Mouse (Mus musculus) MEL (cell line): ENCODE measurements at regions not wholly inside any gene's neighbourhood (a gene's known extent, or its start where the extent isn't known, plus 50 kb on each side); places are given as distances from the start of the nearest gene placed in this dataset.

Experiments used
- DNase-seq: peaks from one replicate; pipeline ENCODE4 v3.0.0; 2011; ENCODE audit warnings: low read depth, low spot score
- H3K27ac ChIP-seq: 2 replicates; pipeline ENCODE4 v1.5.1; 2012; ENCODE audit warnings: low read depth, mild to moderate bottlenecking, control low read depth, low read length, moderate library complexity; ENCODE audit not compliant: control insufficient read depth
- H3K27me3 ChIP-seq, 2 experiments: fragments of 150-350 bp in 1 of 2; sonication (generic) in 1 of 2; 2 replicates each; pipeline ENCODE4 v1.6.1; 2012; ENCODE audit warnings: low read length in 2 of 2, mild to moderate bottlenecking in 2 of 2, improper control_type of control experiment in 1 of 2, moderate library complexity in 1 of 2; ENCODE audit not compliant: insufficient read depth in 2 of 2, control insufficient read depth in 1 of 2
- H3K36me3 ChIP-seq, 2 experiments: 2 replicates each; pipeline ENCODE4 v1.6.1; 2012 to 2014; ENCODE audit warnings: low read length in 2 of 2, improper control_type of control experiment in 1 of 2, inconsistent platforms in 1 of 2, mild to moderate bottlenecking in 1 of 2; ENCODE audit not compliant: insufficient read depth in 2 of 2, control insufficient read depth in 1 of 2
- H3K4me1 ChIP-seq, 2 experiments: fragments of 150-350 bp in 1 of 2; sonication (generic) in 1 of 2; 2 replicates each; pipeline ENCODE4 v1.6.1; 2012; ENCODE audit warnings: low read length in 2 of 2, improper control_type of control experiment in 1 of 2, mild to moderate bottlenecking in 1 of 2; ENCODE audit not compliant: insufficient read depth in 2 of 2, control insufficient read depth in 1 of 2
- H3K4me3 ChIP-seq, 2 experiments: fragments of 150-350 bp in 1 of 2; sonication (generic) in 1 of 2; 2 replicates each; pipeline ENCODE4 v1.5.1; 2012; ENCODE audit warnings: low read depth in 2 of 2, low read length in 2 of 2, mild to moderate bottlenecking in 2 of 2, moderate library complexity in 2 of 2, control low read depth in 1 of 2, improper control_type of control experiment in 1 of 2; ENCODE audit not compliant: control insufficient read depth in 1 of 2, insufficient read depth in 1 of 2
- H3K79me2 ChIP-seq: 2 replicates; pipeline ENCODE4 v1.6.1; 2012; ENCODE audit warnings: mild to moderate bottlenecking, low read length, moderate library complexity; ENCODE audit not compliant: control insufficient read depth, poor library complexity, insufficient read depth
- H3K9ac ChIP-seq: 2 replicates; pipeline ENCODE4 v1.6.1; 2012; ENCODE audit warnings: low read depth, mild to moderate bottlenecking, control low read depth, low read length, moderate library complexity; ENCODE audit not compliant: control insufficient read depth, poor library complexity, severe bottlenecking
- H3K9me3 ChIP-seq: fragments of 150-350 bp; sonication (generic); replicated peaks from 2 replicates; pipeline ENCODE4 v1.6.1; 2012; ENCODE audit warnings: mild to moderate bottlenecking, low read length, improper control_type of control experiment, moderate library complexity; ENCODE audit not compliant: insufficient read depth
- CHD1 ChIP-seq: IDR thresholded peaks from 2 replicates; pipeline ENCODE4 v1.6.1; 2012; ENCODE audit warnings: low read depth, mild to moderate bottlenecking, inconsistent platforms, low read length, improper control_type of control experiment
- CHD2 ChIP-seq: IDR thresholded peaks from 2 replicates; pipeline ENCODE4 v1.6.1; 2011; ENCODE audit warnings: low read length, improper control_type of control experiment
- CTCF ChIP-seq, 3 experiments: IDR thresholded peaks in 2 of 3; conservative IDR thresholded peaks in 1 of 3; 2 replicates each; pipeline ENCODE4 v1.5.1; 2011 to 2012; ENCODE audit warnings: low read length in 3 of 3, low read depth in 2 of 3, mild to moderate bottlenecking in 2 of 3, improper control_type of control experiment in 1 of 3, inconsistent platforms in 1 of 3, mixed read lengths in 1 of 3, moderate library complexity in 1 of 3; ENCODE audit not compliant: control insufficient read depth in 1 of 3, insufficient read depth in 1 of 3, poor library complexity in 1 of 3, severe bottlenecking in 1 of 3
- E2F4 ChIP-seq: IDR thresholded peaks from 2 replicates; pipeline ENCODE4 v1.6.1; 2011; ENCODE audit warnings: low read depth, low read length, improper control_type of control experiment, borderline replicate concordance
- ELF1 ChIP-seq: IDR thresholded peaks from 2 replicates; pipeline ENCODE4 v1.6.1; 2014; ENCODE audit warnings: low read depth, mild to moderate bottlenecking, inconsistent platforms, low read length, improper control_type of control experiment, moderate library complexity
- ETS1 ChIP-seq: IDR thresholded peaks from 2 replicates; pipeline ENCODE4 v1.6.1; 2012; ENCODE audit warnings: low read depth, mild to moderate bottlenecking, inconsistent platforms, low read length, improper control_type of control experiment, moderate library complexity
- GABPA ChIP-seq: IDR thresholded peaks from 2 replicates; pipeline ENCODE4 v1.6.1; 2012; ENCODE audit warnings: low read depth, mild to moderate bottlenecking, inconsistent platforms, low read length, improper control_type of control experiment, moderate library complexity
- GATA1 ChIP-seq: IDR thresholded peaks from 2 replicates; pipeline ENCODE4 v1.6.1; 2011; ENCODE audit warnings: low read depth, low read length, improper control_type of control experiment
- HCFC1 ChIP-seq: IDR thresholded peaks from 2 replicates; pipeline ENCODE4 v1.6.1; 2012; ENCODE audit warnings: low read depth, mild to moderate bottlenecking, inconsistent platforms, low read length, improper control_type of control experiment, moderate library complexity
- JUND ChIP-seq: IDR thresholded peaks from 2 replicates; pipeline ENCODE4 v1.6.1; 2011; ENCODE audit warnings: low read depth, mild to moderate bottlenecking, improper control_type of control experiment, low read length
- MAFK ChIP-seq: IDR thresholded peaks from 2 replicates; pipeline ENCODE4 v1.6.1; 2011; ENCODE audit warnings: low read depth, mild to moderate bottlenecking, low read length, improper control_type of control experiment, borderline replicate concordance
- MAX ChIP-seq: IDR thresholded peaks from 2 replicates; pipeline ENCODE4 v1.6.1; 2011; ENCODE audit warnings: low read length, improper control_type of control experiment
- MXI1 ChIP-seq: IDR thresholded peaks from 2 replicates; pipeline ENCODE4 v1.6.1; 2011; ENCODE audit warnings: mild to moderate bottlenecking, low read depth, low read length, improper control_type of control experiment
- MYB ChIP-seq: IDR thresholded peaks from 2 replicates; pipeline ENCODE4 v1.6.1; 2011; ENCODE audit warnings: mild to moderate bottlenecking, low read depth, low read length, improper control_type of control experiment
- MYC ChIP-seq: IDR thresholded peaks from 2 replicates; pipeline ENCODE4 v1.6.1; 2011; ENCODE audit warnings: low read depth, mild to moderate bottlenecking, low read length, improper control_type of control experiment, moderate library complexity
- NELFE ChIP-seq: IDR thresholded peaks from 2 replicates; pipeline ENCODE4 v1.6.1; 2011; ENCODE audit warnings: low read depth, low read length, improper control_type of control experiment
- NRF1 ChIP-seq: IDR thresholded peaks from 2 replicates; pipeline ENCODE4 v1.6.1; 2014; ENCODE audit warnings: low read depth, mild to moderate bottlenecking, inconsistent platforms, low read length, improper control_type of control experiment, moderate library complexity; ENCODE audit not compliant: poor library complexity, insufficient read depth, severe bottlenecking
- POLR2A ChIP-seq, 2 experiments: IDR thresholded peaks; 2 replicates each; pipeline ENCODE4 v1.6.1; 2011 to 2012; ENCODE audit warnings: low read length in 2 of 2, mild to moderate bottlenecking in 2 of 2, control low read depth in 1 of 2, improper control_type of control experiment in 1 of 2, low read depth in 1 of 2, moderate library complexity in 1 of 2; ENCODE audit not compliant: control insufficient read depth in 1 of 2, insufficient read depth in 1 of 2, poor library complexity in 1 of 2
- POLR2AphosphoS5 ChIP-seq: IDR thresholded peaks from 2 replicates; pipeline ENCODE4 v1.6.1; 2012; ENCODE audit warnings: low read depth, borderline replicate concordance, mild to moderate bottlenecking, inconsistent platforms, low read length, moderate library complexity, mixed read lengths
- RAD21 ChIP-seq: IDR thresholded peaks from 2 replicates; pipeline ENCODE4 v1.6.1; 2011; ENCODE audit warnings: mild to moderate bottlenecking, low read depth, low read length, improper control_type of control experiment
- TAL1 ChIP-seq: IDR thresholded peaks from 2 replicates; pipeline ENCODE4 v1.6.1; 2012; ENCODE audit warnings: mild to moderate bottlenecking, inconsistent platforms, low read length, moderate library complexity, mixed read lengths
- TBP ChIP-seq: IDR thresholded peaks from 2 replicates; pipeline ENCODE4 v1.8.0; 2011; ENCODE audit warnings: low read depth, low read length, improper control_type of control experiment
- UBTF ChIP-seq: IDR thresholded peaks from 2 replicates; pipeline ENCODE4 v1.6.1; 2012; ENCODE audit warnings: low read depth, mild to moderate bottlenecking, inconsistent platforms, low read length, improper control_type of control experiment, moderate library complexity, borderline replicate concordance; ENCODE audit not compliant: insufficient read depth
- ZKSCAN1 ChIP-seq: IDR thresholded peaks from 2 replicates; pipeline ENCODE4 v1.6.1; 2012; ENCODE audit warnings: low read depth, mild to moderate bottlenecking, inconsistent platforms, low read length, improper control_type of control experiment, moderate library complexity

DNA sequence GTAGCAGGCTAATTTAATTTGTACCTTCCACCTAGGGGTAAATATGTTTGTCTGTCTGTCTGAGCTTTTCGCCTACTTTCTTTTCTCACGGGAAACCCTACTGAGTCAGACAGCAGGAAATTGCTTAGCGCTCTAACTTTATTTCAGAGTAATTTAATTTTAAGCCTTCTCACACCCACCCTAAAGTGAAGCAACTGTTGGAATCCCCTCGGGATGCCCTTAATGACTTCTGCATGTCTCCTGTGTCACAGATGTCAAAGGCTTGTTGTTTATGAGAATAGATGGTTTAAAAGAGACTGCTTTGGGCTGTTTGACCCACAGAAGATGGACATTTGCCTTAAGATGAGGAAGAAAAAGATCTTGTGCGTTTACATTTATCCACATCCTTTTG lies 738.8 kb upstream of the Nr2f1 start:
- no peaks in the 10 kb centered on the region for H3K79me2 ChIP-seq
- H3K4me1 ChIP-seq: no peaks in the 10 kb centered on the region; a peak in 1 of 4 replicates
- TF ChIP-seq JUND: no peak
- TF ChIP-seq CHD2: no peak
- TF ChIP-seq HCFC1: no peak
- TF ChIP-seq NRF1: no peak
- TF ChIP-seq UBTF: no peak
- no peak for TF ChIP-seq MXI1
- TF ChIP-seq MYC: no peak
- TF ChIP-seq MAFK: no peak
- no peak for TF ChIP-seq CTCF (IDR thresholded peaks at IDR 0.05 in 2 of 3, conservative IDR thresholded peaks at IDR 0.05 in 1 of 3; ENCODE audit: control insufficient read depth in 1 of 3, insufficient read depth in 1 of 3, low read depth in 2 of 3, low read length in 3 of 3, poor library complexity in 1 of 3, severe bottlenecking in 1 of 3)
- no peak for TF ChIP-seq MYB
- no peak for TF ChIP-seq E2F4
- TF ChIP-seq CHD1: no peak
- TF ChIP-seq ETS1: no peak
- no peak for TF ChIP-seq RAD21

DNA sequence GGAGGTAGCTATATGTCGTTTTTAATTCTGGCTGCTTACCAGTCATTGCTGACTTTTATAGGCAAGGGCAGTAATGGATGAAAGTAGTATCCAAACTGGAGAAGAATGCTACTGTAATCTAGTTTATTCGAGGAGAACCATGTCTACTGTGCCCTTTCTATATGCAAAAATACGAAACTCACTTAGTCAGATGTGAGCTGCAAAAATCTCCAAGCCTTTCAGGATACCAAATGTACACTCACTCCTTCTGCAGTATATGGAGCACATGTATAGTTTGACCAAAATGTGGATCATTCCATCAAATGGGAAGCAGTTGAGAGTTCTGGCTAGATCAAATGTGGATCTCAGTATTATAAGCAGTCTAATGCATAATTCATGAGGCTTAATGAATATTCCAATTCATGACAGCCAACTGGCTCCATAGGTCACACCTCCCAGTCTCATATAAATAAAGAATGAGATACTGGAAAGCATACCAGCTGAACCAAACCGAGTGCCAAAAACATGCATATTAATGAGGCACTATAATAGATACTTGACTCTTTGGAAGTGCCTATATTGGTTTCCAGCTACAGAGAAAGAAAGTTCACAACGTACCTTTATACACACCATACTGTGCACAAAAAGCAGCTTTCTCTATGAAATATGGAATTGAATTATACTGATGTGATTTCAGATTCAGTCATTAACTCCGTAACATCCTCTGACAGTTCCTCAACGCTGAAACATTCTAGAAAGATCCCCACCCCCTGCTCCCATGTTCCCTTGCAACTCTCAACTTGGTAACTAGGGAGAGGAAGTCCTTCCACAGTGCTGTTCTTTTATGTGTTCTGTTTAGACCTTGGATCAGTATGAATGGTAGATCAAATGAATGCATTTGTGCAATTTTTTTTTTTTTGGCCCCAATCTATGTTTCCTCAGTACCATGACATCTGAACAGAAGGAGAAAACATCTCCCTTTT lies 738.1 kb upstream of the Nr2f1 start:
- H3K27ac ChIP-seq: no peak overlapping the region
- H3K27me3 ChIP-seq: no peaks in the 10 kb centered on the region
- H3K4me1 ChIP-seq: no peaks in the 10 kb centered on the region; a peak in 1 of 4 replicates
- no peaks in the 10 kb centered on the region for H3K9me3 ChIP-seq
- no peak for TF ChIP-seq POLR2A (IDR thresholded peaks at IDR 0.05; ENCODE audit: control insufficient read depth in 1 of 2, insufficient read depth in 1 of 2, low read depth in 1 of 2, low read length in 2 of 2, poor library complexity in 1 of 2)
- TF ChIP-seq MXI1: no peak
- no peak for TF ChIP-seq ZKSCAN1
- TF ChIP-seq NRF1: no peak
- TF ChIP-seq UBTF: no peak
- TF ChIP-seq ETS1: no peak
- TF ChIP-seq TAL1: no peak
- no peak for TF ChIP-seq GABPA
- TF ChIP-seq ELF1: no peak
- TF ChIP-seq TBP: no peak
- no peak for TF ChIP-seq MAX
- no peak for TF ChIP-seq POLR2AphosphoS5
- TF ChIP-seq GATA1: no peak
- no peak for TF ChIP-seq NELFE
- TF ChIP-seq MAFK: no peak
- no peak for DNase-seq
- H3K36me3 ChIP-seq: no peaks in the 10 kb centered on the region; a peak in 1 of 4 replicates
- no peak overlapping the region for H3K9ac ChIP-seq
- no peak overlapping the region for H3K4me3 ChIP-seq
- H3K79me2 ChIP-seq: no peaks in the 10 kb centered on the region

More for the DNA sequence above, 738.8 kb upstream of the Nr2f1 start:
- Histone ChIP-seq H3K36me3 (no peaks in the 10 kb centered on the region; a peak in 1 of 4 replicates), H3K9ac (no peak overlapping the region), H3K9me3 (no peaks in the 10 kb centered on the region), H3K27me3 (no peaks in the 10 kb centered on the region), H3K4me3 (no peak overlapping the region), H3K27ac (no peak overlapping the region)
- DNase-seq: no peak
